ENCODE assay signal across 10 mouse cellular contexts in genomic region chr2:72241714-72242472, GRCm38 (mm10). TPM values are rescaled to one million over a fixed set of nuclear protein-coding genes. Genes with fewer than 3 reads are reported as not detected.
DNase-seq lines count a peak whose midpoint lies in the region; ATAC-seq lines count a peak whose summit lies in the region.
"Had no signal": no experiment of that assay in that cellular context is flagged by ENCODE, and none has a peak within 500 bp of the region (broad histone marks: within the 10 kb centered on the region; RNA-seq: fewer than 3 reads in every experiment).

No protein-coding gene starts in this region.

- no peak overlapping the region for H3K4me2 ChIP-seq in midbrain, embryonic 13.5 days (replicated peaks)
- H3K4me2 ChIP-seq in hindbrain, embryonic 16.5 days (ENCODE audit: low read length): peak overlapping the region; percentile 10; the same call in 1 of the 2 replicates

- no peak overlapping the region for H3K27ac ChIP-seq in midbrain, embryonic 10.5 days (replicated peaks)
- H3K27ac ChIP-seq in midbrain, embryonic 13.5 days: no peak overlapping the region
- no peak overlapping the region for H3K27ac ChIP-seq in hindbrain, embryonic 16.5 days (ENCODE audit: low read depth, low read length)

- peaks cover 22% of the 10 kb centered on the region for H3K4me1 ChIP-seq in midbrain, embryonic 10.5 days
- H3K4me1 ChIP-seq in midbrain, embryonic 13.5 days (replicated peaks): peaks cover 17% of the 10 kb centered on the region
- H3K4me1 ChIP-seq in hindbrain, embryonic 16.5 days (ENCODE audit: control insufficient read depth, insufficient read depth, low read depth, low read length): no peaks in the 10 kb centered on the region

- peak; percentile 11 for DNase-seq in embryo, embryonic 10 days (ENCODE audit: low spot score)
- no peak for DNase-seq in embryo, embryonic 10.5 days (ENCODE audit: low spot score)
- DNase-seq in midbrain, embryonic 10.5 days (ENCODE audit: low spot score): no peak
- DNase-seq in retina, postnatal 1 day: peak; percentile 37
- no peak for DNase-seq in adrenal gland, adult 2 months
- no peak for DNase-seq in layer of hippocampus, postnatal 14 days (ENCODE audit: low spot score in 2 of 2)
- DNase-seq: adrenal gland, adult 8-10 months; right cerebral cortex, adult 18-20 months had no signal

- H3K9ac ChIP-seq in midbrain, embryonic 13.5 days (replicated peaks): no peak overlapping the region
- H3K9ac ChIP-seq in hindbrain, embryonic 16.5 days (ENCODE audit: low read depth, low read length): no peak overlapping the region; the same call in 1 of the 2 replicates

- H3K36me3 ChIP-seq in midbrain, embryonic 10.5 days: no peaks in the 10 kb centered on the region
- H3K36me3 ChIP-seq in midbrain, embryonic 13.5 days: no peaks in the 10 kb centered on the region
- H3K36me3 ChIP-seq in hindbrain, embryonic 16.5 days (ENCODE audit: control insufficient read depth, insufficient read depth, low read length): no peaks in the 10 kb centered on the region

- WGBS in midbrain, embryonic 10.5 days: 56% methylated on average over 14 of the region's 14 CpGs
- WGBS in midbrain, embryonic 13.5 days: 55% methylated on average over 14 of the region's 14 CpGs
- 51% methylated on average over 14 of the region's 14 CpGs for WGBS in hindbrain, embryonic 16.5 days

- no peaks in the 10 kb centered on the region for H3K9me3 ChIP-seq in midbrain, embryonic 10.5 days (replicated peaks)
- H3K9me3 ChIP-seq in midbrain, embryonic 13.5 days: no peaks in the 10 kb centered on the region
- H3K9me3 ChIP-seq in hindbrain, embryonic 16.5 days (ENCODE audit: control insufficient read depth, low read length): no peaks in the 10 kb centered on the region

- H3K4me3 ChIP-seq in midbrain, embryonic 10.5 days: 0 out of 2 replicates have a peak overlapping the region, but pooled peaks have one; percentile 26
- H3K4me3 ChIP-seq in midbrain, embryonic 13.5 days (replicated peaks): no peak overlapping the region
- H3K4me3 ChIP-seq in hindbrain, embryonic 16.5 days (ENCODE audit: low read length): no peak overlapping the region

- ATAC-seq in midbrain, embryonic 13.5 days: no peak
- ATAC-seq in hindbrain, embryonic 16.5 days: no peak

- no peaks in the 10 kb centered on the region; the same call in 1 of the 2 replicates for H3K27me3 ChIP-seq in midbrain, embryonic 10.5 days (ENCODE audit: low read depth, poor library complexity, severe bottlenecking)
- H3K27me3 ChIP-seq in midbrain, embryonic 13.5 days: no peaks in the 10 kb centered on the region
- 0 out of 2 replicates have a peak, but pooled peaks cover 4% of the 10 kb centered on the region for H3K27me3 ChIP-seq in hindbrain, embryonic 16.5 days (replicated peaks; ENCODE audit: control insufficient read depth, insufficient read depth, low read length)

RNA-seq across cellular contexts. Expression of gene Map3k20, which starts 43.5 kb away (rescaled TPM):
- 7.4 and 8.2 TPM in 2 replicates for polyA plus RNA-seq in midbrain, embryonic 10.5 days (2016; fragmentation: Nextera tagmentation; extraction: Ambion mirVana)
- 5.5 and 6.1 TPM in 2 replicates for polyA plus RNA-seq in midbrain, embryonic 13.5 days (2015; fragmentation: Nextera tagmentation; extraction: Ambion mirVana)
- 3.3 and 4.4 TPM in 2 replicates for polyA plus RNA-seq in hindbrain, embryonic 16.5 days (2015; fragmentation: Nextera tagmentation; extraction: Ambion mirVana)
- 10 to 100 TPM; 25.8 to 27.3 TPM for total RNA-seq in adrenal gland, adult 2 months (2021)
- polyA plus RNA-seq in adrenal gland, adult 2 months (2012; rRNA removed): 3.3 and 5.1 TPM in 2 replicates
- total RNA-seq in layer of hippocampus, postnatal 14 days (2021): 10 to 100 TPM; 16.7 to 18.2 TPM

Comparison
In these comparisons a context has a peak if more than half of its experiments do, and no peak if none do; other contexts are left out.
1. DNase-seq: peak in embryo, embryonic 10 days (single experiment) and retina, postnatal 1 day (single experiment); none in embryo, embryonic 10.5 days (single experiment), midbrain, embryonic 10.5 days (single experiment), adrenal gland, adult 2 months (single experiment) and layer of hippocampus, postnatal 14 days (0 of 2).